Mouse (Mus musculus): ENCODE results near the gene Armt1.

- TF ChIP-seq EP300 (IDR thresholded peaks at IDR 0.05) (no peak), CTCF (IDR thresholded peaks at IDR 0.05) (no peak)
These were observed 26.8 kb upstream of the Armt1 start for GRCm38 (mm10) chr10:4405511-4405910.
